Mouse (Mus musculus): ENCODE measurements at regions not wholly inside any gene's neighbourhood (a gene's known extent, or its start where the extent isn't known, plus 50 kb on each side); places are given as distances from the start of the nearest gene placed in this dataset.
A peak's percentile ranks its signal among the peaks of the same experiment; 100 is the strongest.

- peak; percentile 66 for DNase-seq
These were observed 481.2 kb upstream of the Pmfbp1 start for GRCm38 (mm10) chr8:109012655-109013054.

DNA sequence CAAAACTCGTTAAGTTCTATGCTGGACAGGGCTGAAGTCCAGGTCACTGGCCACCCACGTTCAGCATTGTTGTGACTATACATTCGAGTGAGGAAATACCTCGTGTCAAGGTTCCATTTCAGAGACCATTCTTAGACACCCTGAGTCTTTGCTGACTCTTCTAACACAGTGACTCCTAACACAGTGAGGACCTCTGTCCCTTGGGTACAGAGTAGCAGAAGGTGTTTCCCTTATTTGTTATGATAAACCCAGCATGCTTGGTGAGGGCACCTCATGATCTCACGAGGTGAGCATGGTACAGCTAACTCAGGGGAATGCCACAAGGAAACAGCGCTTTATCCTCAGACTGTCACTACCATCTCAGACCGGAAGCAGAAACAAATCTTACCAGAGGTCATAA lies 480.2 kb upstream of the Pmfbp1 start:
- no peak for DNase-seq

DNA sequence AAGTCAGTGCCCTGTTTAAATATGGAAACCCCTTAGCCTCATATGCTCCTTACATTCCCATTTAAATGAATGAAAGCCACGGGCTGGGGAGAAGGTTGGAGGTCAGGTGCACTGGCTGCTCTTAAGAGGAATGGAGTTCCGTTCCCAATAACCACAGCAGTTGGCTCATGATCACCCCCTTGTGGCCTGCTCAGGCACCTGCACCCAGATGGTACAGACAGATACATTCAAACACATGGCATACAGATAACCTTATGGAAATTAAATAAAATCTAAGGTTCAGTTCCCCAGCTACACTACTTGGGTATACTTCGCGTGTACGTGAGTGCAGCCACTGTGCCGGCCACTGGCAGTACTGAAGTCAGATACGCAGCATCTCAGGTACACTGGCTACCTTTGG lies 479.1 kb upstream of the Pmfbp1 start:
- peak; percentile 61 for DNase-seq

DNA sequence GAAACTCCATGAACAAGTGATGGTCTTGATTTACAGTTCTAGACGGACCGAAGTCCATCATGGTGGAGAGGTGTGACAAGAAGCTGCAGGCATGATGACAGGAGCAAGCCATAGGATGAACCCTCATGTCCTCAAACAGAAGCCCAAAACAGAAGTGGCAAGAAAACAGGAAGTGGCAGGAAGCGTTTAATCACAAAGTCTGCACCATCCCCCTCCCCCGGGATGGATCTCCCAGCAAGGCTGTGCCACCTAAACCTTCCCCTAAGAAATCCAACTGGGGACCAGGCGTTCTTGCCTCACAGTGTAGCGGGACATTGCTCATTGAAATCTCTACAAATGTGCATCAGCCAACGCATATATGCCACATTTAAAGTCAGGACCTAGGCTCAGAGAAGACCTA lies 474.3 kb upstream of the Pmfbp1 start:
- DNase-seq = no peak

DNA sequence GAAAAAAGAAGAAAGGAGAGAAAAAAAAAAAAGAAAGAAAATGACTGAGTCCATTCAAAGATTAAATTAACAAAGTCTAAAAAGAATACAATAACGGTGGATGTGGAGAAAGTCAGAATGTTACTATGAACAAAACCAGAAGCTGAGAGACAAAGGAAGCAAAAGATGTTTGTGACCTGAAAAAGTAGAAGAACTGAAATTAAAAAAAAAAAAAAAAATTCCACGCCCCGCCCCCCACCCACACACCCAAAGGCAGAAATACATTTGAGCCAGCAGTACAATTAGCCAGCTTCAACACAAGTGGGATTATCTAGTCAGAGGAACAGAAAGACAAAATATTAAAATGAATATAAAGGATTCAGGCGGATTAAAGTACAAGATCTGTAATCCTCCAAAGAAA lies 473.7 kb upstream of the Pmfbp1 start:
- DNase-seq = no peak

DNA sequence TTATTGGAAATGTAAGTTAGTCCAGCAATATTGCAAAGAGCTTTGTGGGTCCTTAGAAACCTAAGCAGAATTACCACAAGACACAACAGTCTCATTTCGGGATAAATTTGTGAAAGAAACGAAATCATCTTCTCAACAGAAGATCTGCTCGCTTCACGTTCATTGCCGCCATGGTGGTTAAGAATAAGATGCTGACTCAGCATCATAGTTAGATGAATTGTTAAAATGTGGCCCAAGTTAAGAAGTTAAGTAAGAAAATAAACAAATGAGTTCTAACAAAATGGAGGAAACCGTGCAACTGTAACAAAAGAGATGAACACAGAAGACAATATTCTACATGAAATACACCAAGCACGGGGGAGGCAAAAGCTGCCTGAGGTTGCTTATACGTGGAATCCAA lies 465.9 kb upstream of the Pmfbp1 start:
- DNase-seq = no peak

GRCm38 (mm10) chr8:109053608-109054007 lies 440.2 kb upstream of the Pmfbp1 start:
- DNase-seq = no peak

- DNase-seq = no peak
These were observed 434.7 kb upstream of the Pmfbp1 start for GRCm38 (mm10) chr8:109059152-109059551.

- no peak for DNase-seq
These were observed 431.5 kb upstream of the Pmfbp1 start for GRCm38 (mm10) chr8:109062376-109062775.

- DNase-seq = no peak
These were observed 420.1 kb upstream of the Pmfbp1 start for GRCm38 (mm10) chr8:109073715-109074114.

DNA sequence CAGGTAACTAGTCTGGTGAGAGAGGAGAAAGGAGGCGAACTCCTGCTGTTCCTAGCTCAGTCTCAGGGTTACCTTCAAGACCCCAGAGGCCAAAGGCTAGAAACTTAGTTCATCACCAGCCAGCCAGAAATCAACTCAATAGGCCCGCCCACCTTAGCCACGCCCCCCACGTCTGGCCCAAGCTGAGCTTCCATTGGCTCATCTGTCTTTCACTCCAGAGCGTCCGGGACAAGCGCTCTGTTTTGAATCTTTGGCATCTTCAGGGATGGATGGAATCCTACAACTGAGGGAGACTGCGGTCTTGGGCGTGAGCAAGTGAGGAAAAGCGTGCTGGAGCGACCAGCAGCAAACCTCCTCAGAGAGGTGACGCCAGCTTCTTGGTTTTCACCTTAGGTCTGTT lies 418.8 kb upstream of the Pmfbp1 start:
- peak; percentile 78 for DNase-seq

GRCm38 (mm10) chr8:109079223-109079622 lies 414.6 kb upstream of the Pmfbp1 start:
- peak; percentile 15 for DNase-seq

DNA sequence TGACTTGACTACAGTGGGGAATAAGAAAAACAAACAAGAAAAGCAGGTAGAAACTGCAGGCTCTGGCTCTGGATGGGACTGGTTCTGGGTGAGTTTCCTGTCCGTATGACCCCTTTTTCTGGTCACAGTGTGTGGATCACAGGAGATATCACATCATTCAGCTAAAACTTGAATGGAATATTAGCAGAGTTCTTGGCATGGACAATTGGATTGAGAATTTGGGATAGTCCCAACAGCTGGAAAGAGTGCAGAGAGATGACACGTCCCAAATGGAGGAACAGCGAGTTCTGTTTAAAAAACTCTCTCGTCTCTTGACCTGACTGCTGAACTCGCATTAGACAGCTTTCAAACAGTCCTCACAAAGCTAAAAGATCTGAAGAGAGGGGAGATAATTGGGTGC lies 412.5 kb upstream of the Pmfbp1 start:
- no peak for DNase-seq

GRCm38 (mm10) chr8:109085134-109085533 lies 408.7 kb upstream of the Pmfbp1 start:
- no peak for DNase-seq

GRCm38 (mm10) chr8:109087781-109088180 lies 406.0 kb upstream of the Pmfbp1 start:
- no peak for DNase-seq

GRCm38 (mm10) chr8:109099671-109100070 lies 394.2 kb upstream of the Pmfbp1 start:
- no peak for DNase-seq

DNA sequence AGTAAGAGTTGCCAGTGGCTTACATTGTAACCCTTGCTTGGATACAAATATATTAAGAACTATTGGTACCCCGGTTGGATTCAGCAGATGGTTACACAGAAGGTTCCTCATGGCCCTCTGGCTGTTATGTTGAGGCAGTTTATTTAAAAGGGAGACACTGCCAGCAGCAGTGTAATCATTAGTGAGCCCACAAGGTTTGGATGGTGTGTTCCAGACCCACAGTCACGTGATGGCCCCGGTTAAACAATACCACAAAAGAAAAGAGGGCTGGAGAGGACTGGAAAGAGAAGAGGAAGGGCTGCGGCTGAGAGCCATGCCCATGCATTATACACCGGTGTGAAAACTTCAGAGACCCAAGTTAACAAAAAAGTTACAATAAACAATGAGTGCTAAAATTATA lies 392.4 kb upstream of the Pmfbp1 start:
- DNase-seq = no peak

- DNase-seq = no peak
These were observed 389.0 kb upstream of the Pmfbp1 start for GRCm38 (mm10) chr8:109104798-109105326.

DNA sequence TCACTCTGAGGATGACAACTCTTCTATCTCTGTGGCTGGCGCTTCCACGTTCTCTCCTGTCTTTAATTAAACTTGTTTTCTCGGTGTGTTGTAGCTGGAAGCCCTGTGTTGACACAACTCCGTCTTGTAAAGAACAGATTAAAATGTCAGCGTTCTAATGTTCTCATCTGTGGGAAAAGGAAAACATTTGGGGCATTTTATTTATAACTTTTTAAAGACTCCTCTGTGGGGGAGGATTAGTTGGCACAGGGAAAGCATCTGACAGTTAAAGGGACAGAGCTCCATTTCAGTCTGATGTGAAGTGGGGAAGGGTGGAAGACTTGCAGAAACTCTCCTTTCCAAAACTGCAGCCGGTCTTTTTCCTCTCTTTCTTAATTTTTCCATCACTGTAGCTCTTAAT lies 388.1 kb upstream of the Pmfbp1 start:
- DNase-seq = no peak

GRCm38 (mm10) chr8:109106971-109107370 lies 386.9 kb upstream of the Pmfbp1 start:
- peak; percentile 31 for DNase-seq

DNA sequence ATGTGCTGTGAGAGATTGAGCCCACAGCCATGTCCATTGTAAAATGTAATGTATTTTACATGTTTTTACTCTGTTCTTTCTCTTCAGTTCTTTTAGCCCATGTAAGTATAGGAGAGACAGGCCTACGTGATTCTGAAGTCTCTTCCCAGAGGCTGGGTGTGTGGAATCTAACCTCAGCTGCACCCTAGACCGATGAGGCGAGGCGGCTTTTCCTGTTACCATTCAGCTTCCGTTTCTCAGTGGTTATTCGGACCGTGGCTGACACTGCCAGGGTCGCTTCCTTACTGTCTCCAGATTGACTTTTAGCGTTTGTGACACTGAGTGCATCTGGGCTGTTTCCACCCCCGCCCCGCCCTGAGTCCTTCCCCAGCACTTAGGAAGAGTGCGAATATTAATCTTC lies 386.1 kb upstream of the Pmfbp1 start:
- no peak for DNase-seq

DNA sequence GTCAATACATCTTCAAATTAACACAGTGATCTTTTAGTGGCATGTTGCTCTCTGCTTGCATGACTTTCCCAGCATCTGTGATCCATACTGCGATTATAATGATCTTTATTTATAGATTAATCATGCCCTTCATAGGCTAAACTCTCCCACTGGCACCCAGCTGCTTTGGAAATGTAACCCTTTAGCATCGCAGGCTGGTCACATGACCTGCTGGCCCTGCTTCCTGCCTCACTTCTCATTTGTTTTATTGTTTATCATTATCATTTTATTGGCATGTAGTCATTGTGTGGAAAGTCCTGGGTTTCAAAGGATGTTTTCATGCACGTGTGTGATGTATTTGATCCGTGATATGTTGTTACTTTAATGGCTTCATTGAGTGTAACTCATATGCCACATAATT lies 384.4 kb upstream of the Pmfbp1 start:
- DNase-seq = no peak

DNA sequence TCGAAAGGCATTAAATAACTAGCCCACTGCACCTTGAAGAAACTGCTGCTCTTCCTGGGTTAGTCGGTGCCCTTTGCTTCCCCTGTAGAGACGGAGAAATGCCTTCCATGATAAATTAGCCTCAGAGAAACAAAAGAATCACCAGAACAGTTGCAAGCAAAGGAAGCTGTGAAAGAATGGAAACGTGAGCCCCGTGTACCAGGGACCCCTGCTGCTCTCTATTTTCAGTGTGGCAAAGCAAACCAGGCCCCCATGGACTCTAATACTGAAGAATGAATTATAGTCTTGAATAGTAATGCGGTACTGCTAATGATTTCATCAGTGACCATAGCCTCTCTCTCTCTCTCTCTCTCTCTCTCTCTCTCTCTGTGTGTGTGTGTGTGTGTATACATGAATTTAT lies 372.1 kb upstream of the Pmfbp1 start:
- DNase-seq = peak; percentile 46

DNA sequence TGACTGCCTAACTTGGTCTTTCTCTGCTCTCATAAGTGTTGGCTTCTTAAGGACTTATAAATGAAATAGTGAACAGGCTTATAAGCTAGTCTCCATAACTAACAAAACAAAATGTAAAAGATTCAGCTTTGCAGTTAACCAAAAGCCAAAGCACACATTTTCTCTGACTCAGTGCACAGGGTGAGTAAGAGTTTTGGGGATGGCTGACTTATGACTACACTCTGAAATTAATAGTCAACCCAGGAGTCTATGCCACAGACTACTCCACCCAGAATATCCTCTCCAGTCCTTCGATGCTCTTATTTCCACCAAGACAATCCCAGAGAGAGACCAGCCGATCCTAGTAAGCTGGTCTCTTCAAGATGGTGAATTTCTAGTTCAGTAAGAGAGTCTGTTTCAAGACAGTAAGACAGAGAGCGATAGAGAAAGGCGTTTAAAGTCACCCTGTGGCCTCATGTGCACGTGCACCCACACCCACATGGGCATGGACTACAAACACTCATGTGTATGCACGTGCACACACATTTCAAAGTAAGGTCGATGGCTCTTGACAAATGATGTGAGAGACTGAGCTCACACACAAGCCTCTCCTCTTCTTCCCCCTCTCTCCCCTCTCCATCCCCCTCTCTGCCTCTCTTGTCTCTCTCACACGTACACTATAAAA lies 351.2 kb upstream of the Pmfbp1 start:
- DNase-seq = no peak

GRCm38 (mm10) chr8:109151711-109152110 lies 342.1 kb upstream of the Pmfbp1 start:
- no peak for DNase-seq
